Mouse (Mus musculus): ENCODE measurements around the gene Mpnd. TPM values are rescaled to one million over a fixed set of nuclear protein-coding genes. Genes with fewer than 3 reads are reported as not detected.

Mpnd gene
- total RNA-seq, 2 experiments from 2014 or later, result 59.7 to 60.5 TPM

DNA sequence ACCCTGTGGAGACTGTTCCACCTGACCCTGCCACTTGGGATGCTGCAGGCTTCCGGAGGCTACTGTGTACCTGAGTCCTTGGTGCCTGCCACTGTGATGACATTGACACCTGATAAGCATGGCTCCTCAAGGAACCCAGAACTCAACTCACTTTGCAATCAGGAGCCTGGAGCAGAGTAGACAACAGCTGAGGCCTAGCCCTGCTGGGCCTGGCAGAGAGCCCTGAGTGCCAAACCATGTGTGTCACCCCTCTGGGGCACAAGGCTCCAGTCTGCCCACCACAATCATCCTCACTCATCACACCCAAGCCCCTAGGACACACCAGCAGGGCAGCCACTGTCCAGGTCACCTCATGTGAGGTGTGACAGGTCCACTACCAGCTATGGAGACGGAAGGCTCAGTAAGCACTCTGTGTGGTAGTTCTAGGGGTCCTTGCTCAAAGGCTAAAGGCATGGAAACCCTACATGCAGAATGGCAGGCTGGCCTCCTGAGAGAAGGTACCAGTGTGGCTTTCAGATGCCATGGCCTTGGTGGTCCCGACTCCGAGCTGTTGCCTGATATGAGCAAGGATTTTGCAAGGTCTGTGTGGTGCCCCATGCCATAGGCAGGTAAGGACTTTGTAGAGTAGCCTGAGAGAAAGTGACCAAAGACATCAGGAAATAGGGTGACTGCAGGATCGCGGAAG, 15.0 kb downstream of the Mpnd start:
- no peak for DNase-seq

DNA sequence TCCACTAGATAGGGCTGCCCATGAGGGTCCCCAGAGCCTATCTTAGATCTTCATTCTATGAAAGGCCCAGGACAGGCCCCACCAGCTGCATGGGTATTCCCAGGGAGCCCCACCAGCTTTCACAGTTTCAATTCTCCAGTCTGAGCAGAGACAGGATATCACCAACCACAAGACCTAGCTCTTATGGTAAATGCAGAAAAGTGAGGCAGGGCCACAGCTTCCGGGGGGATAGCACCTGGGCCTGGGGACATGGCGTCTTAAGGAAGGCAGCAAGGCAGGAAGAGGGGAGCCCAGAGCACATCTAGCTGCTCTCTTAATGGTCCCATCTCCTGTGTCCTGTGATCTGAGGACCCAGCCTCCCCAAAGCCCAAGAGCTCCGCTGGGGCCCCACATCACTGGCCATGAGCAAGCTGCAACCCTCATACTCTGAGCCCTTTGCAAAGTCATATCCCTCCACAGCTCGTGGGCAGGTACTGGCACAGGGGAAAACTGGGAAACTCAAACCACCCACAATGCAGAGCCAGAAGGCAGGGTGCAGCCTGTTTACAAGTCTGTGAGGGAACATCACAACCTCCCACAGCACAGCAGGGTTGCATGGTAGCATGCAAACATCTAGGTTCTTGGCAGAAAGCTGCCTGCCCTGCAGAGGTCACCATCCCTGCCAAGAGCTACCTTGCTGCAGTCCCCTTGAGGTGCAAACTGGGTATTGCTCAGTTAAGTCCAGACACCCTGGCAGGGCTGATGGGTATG, 15.8 kb downstream of the Mpnd start:
- no peak for DNase-seq

DNA sequence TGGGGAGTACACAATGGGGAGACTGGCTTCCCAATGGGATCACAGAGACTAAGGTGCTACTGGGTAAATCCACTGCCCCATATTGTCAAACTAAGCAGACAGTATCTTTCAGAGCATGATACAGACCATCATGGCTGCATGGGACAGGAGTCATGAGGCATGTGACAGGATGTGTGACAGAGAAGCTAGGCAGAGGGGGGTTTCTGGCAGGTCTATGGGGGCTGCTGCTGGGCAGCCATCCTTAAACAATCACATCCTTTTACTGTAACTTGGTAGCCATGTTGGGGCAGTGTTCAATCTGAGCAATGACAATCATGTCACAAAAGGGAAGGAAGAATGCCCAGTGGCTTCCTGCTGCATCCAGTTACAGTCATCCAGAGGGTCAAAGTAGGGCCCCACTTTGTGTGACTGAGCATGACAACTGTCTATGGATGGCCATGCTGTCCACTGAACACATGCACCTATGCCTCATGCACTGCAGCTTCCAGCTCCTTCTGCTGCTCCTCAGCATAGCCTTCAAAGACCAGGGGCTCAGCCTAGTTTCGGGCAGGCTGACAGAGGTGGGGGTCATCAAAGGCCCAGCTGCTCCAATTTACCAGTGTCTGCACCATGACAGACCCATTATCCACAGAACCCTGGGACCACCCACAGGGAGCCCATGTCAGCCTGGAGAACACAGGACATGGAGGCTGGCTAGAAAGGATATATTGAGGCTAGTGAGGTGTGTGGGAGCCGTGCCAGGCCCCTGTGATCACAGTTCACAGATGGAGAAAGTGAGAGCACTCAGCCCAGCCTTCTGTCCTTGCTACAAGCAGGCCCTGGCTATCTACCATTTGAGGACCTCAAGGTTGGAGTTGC, 16.8 kb downstream of the Mpnd start:
- DNase-seq, result no peak

DNA sequence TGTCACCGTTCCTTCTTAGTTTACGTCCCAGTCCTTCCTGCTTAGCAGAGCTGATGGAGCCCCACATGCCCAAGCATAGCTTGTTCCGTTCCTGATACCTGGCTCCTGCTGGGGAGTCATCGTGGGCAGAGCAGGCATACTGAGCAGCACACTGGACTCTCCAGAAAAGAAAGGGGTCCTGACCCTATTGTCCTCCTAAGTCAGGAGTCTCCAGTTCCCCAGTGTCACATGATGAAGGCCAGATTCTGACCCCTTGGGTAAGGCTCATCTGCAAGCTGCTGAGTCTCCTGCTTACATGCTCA, 17.4 kb downstream of the Mpnd start:
- DNase-seq, result no peak

DNA sequence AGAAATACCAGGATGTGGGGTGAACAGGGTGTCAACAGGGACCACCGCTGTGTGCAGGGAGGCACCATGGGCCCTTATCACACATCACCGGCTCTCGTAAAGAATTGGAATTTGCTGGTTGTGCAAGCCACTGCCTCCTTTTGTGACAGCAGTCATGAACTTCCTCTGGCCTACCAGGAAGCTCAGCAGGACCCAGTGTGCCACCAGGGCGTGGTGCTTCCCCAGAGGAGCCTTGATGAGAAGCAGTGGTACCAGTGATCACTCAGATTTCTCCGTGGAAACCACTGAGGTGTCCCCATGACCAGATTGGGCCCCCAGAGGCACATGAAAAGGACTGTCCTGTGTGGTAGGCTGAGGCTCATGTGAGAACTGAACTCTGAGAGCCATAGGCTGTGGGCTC, 17.9 kb downstream of the Mpnd start:
- DNase-seq, result peak in 1 of 2 experiments; percentile 58

DNA sequence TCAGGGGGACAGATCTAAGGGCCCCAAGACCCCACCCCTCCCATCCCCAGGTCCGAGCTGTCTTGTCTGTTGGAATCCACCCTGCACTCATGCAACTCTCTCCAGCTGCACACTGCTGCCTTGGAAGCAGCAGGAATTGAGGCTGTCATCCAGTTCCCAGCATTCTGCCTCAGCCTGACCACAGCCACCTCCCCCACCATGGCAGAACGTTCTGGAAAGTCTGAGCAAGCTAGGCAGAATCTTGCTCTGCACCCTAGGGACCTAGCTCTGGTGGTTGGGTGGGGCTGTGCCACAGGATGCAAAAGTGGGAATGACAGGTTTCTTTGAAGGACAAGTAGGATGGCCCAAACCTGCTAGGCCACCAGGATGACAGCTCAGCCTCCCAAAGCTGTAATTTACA, 19.0 kb downstream of the Mpnd start:
- DNase-seq, result no peak

DNA sequence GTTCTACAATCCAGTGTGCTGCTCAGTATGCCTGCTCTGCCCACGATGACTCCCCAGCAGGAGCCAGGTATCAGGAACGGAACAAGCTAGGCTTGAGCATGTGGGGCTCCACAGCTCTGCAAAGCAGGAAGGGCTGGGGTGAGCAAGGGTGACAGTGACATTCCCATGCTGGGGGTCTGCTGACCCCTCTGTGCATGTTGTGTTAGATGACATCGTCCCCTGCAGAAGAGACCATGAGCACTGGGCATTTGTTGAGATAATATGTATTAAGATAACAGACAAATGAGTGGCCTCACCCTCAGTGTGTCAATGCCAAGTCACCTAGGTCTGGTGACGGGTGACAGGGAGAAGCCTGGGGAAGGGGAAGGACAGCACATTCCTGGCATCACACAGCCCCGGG, 19.4 kb downstream of the Mpnd start:
- no peak for DNase-seq

DNA sequence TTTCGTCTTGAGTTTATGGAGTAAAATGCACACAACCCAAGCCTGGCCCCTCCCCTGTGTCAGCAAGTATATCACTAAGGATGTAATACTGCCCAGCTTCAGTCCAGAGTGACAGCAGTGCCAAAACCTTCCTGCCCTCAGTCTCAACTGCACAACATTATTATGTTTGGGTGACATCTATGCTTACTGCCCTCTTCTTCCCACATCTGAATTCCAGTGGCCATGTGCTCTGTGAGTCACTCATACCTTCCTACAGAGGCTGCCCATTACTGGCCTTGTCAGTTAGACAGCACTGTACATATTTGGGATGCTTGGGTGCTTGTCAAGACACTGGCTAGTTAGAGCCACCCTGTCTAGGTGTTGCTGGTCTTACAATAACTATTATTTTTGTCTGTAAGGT, 20.8 kb downstream of the Mpnd start:
- DNase-seq, result peak in 1 of 2 experiments; percentile 17

DNA sequence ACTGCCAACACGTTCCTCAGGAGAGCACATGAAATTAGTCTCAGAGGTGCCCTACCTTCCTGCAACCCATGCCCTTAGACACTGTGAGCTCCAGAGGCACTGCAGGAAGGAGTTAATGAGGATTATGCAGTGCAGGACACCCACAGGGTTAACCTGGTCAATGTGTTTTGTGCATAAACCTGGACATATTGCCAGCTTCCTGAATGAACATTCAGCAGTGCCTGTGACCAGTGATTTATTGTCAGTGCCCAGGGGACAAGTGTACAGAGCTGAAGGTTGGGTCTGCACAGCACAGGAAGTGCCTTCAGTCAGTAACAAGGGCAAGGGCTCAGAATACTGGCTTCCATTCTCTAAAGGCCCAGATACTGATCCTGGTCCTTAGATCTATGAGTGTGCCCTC, 21.4 kb downstream of the Mpnd start:
- DNase-seq, result no peak

DNA sequence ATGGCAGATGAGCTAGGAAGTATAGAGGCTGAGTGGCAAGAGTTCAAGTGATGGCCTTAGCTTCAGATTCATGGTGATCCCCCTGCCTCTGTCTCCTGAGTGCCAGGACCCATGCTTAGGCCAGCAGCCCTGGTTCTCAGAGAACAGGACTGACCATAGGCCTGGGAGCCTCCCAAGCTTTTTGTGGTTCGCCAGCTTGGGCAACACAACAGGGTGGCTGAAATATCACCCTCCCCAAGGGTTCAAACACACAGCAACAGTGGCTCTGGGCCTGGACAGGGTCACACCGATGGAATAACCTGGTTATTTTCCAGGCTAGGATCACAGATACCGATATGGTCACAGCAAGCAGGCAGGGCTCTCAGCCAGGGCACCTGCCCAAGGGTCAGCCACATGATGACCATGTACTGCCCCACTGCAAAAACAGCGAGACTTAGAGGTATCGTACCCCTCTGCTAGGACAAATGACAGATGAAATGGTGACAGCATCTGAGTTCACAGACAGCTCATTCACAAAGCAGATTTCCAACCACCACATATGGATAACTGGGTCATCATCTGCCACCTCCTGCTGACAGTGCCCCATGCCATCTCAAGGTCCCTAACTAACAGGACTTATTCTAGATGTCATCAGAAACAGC, 22.4 kb downstream of the Mpnd start:
- peak in 1 of 2 experiments; percentile 36 for DNase-seq

DNA sequence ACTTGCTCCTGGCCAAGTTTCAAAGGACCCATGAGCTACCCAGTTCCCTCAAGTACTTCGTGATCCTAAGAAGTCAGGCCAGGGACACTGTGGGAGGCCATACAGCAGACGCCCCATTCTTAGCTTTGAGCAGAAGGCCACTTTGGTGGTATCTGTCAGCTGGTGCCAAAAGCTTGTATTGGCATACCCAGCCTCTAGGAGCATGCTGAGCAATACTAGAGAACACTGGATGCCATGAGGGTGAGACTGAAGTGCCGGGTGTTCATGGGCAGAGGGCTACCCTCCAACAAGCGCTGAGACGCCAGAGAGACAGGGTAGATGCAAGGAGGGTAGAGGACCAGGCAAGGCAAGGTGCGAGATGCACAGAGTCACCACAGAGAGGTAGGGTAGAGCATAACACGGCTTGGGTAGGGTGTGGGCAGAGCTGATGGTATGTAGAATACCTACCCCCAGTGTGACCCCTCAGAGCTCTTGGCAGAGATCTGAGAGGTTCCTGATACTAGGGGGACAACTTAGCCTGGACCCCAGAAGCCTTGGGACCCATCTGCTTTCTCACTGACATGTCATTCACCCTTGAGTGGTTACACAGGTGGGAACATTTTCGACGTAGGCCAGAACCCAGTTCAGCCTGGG, 24.8 kb downstream of the Mpnd start:
- DNase-seq, result peak in 1 of 2 experiments; percentile 5

DNA sequence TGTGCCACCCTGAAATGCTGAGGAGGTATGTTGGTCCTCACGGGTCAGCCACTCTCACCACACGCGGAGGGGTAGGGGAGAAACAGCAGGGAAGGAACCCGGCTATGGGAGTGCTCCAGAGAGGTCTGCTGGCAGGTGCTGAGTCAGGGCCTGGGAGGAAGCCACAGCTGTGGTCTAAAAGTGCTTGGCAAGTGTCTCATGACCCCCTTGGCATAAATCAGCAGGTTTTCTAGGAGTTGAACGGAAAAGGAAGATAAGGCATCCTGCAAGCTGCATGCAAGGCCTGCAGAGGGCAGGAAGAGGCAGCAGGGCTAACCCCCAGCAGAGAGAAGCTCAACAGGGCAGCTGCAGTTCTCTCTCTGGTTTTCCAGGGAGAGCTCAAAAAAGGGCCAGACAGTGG, 25.4 kb downstream of the Mpnd start:
- peak; percentile 47 to 78 for DNase-seq

DNA sequence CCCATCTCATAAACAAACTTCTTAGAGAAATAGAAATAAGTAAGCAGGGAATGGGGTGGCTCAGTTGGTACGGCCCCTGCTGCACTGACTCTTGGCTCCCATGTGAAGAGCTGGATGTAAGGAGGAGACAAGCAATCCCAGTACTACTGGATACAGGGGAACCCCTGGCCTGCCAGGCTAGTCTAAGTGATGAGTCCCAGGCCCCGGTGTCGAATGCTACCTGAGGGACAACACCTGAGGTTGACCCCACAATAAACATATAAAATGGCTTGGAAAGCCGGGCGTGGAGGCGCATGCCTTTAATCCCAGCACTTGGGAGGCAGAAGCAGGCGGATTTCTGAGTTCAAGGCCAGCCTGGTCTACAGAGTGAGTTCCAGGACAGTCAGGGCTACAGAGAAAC, 25.9 kb downstream of the Mpnd start:
- DNase-seq, result peak in 1 of 2 experiments; percentile 9

DNA sequence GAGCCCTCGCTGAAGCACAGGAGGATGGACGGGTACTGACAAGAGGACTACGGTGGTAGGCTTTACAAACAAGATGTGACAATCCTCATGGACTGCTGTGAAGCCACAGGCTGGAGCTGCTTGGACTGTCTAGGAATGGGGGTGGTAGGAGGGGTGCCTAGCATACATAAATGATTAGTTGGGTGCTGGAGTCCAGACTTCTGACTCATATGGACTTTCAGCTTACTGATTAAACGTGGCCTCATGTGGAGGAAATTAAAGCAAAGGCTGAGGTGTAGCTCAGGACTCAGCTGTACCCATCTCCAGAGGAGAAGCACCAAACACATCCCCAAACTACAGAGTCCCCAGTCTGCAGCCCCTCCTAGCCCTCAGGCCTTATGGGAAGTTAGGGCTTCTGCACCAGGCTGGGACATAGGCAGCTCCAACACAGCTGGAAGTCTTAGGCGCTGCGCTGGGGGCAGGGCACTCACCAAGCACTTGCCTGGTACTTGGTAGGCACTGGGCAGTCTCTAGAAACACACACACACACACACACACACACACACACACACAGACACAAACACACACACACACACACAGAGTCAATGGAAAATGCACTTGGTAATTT, 26.7 kb downstream of the Mpnd start:
- no peak for DNase-seq

DNA sequence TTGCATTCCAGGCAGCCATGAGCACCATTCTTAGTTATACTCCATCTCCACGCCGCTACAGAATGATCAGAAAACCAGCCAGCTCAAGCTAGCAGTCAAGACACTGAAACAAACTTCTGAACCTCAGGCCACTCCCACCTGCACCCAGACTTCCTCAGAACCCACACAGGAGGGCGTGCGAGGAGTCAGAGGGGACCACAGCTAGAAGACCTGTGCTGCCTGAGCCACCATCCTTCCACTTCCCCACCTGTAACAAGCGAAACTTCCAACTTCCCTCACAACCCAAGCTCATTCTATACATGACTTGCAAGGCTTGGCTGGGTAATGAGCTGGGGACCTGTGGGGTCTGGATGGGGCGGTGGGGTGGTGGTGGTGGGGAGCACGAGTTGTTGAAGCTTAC, 27.3 kb downstream of the Mpnd start:
- DNase-seq, result peak in 1 of 2 experiments; percentile 21

DNA sequence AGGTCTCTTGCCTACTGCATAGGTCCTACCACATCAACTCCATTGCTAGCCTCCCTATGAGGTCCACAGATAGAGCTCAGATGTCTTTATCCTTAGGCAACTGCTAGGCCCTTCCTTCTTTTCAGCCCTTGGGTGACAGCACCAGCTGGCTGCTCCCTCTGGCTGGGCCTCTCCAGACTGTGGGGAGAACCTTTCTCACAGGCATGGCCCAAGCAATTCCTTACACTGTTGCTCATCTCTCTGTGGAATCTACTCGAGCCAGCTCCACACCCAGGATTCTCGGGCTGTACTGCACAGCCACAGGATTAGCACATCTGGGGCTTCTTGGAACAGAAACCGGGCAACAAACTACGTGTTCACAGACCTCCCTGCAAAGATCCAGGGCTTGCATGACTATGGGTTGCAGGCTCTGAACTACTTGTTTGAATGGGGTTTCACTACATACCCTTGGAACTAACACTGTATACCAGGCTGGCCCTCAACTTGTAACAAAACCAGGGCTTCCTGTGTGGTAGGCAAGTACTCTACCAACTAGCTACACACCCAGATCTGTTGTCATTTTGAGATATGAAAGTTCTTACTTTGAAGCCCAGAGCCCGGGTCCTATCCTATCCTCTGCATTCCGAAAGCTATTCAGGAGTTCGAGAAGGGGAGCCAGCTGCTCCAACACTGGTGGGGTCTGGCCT, 28.7 kb downstream of the Mpnd start:
- DNase-seq, result peak; percentile 50 to 70

DNA sequence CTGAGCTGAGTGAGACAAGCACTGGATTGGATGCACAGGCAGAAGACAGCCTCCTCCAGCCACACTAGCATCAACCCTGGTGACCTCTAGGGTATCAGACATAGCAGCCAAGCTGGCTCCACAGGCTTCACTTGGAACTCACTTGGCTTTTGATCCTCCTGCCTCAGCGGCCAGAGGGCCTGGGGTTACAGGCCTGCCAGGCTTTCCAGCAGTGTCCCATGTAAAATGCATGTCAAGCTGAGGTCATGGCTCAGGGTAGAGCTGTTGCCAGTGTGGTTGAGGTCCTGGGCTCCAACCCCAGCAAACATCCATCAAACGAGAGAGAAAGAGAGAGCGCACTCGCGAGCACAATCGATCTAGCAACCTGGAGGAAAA, 29.2 kb downstream of the Mpnd start:
- peak in 1 of 2 experiments; percentile 17 for DNase-seq

DNA sequence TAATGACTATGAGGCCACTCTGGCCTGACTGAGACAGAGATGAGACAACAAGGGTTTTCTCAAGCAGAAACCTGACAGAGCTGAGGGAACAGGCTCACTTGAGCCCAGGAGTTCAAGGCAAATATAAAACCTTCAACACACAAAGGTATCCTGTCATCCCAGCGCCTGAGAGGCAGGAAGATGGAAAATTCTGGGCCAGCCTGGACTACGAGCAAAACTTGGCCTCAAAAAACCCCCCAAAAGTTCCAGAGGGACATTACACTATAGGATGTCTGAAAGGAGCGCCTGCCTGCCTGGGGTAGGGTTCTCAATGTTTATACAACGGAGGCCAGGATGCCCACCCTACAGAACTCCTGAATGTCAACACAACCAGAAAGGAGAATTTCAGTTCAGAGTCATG, 29.7 kb downstream of the Mpnd start:
- DNase-seq, result peak in 1 of 2 experiments; percentile 12

DNA sequence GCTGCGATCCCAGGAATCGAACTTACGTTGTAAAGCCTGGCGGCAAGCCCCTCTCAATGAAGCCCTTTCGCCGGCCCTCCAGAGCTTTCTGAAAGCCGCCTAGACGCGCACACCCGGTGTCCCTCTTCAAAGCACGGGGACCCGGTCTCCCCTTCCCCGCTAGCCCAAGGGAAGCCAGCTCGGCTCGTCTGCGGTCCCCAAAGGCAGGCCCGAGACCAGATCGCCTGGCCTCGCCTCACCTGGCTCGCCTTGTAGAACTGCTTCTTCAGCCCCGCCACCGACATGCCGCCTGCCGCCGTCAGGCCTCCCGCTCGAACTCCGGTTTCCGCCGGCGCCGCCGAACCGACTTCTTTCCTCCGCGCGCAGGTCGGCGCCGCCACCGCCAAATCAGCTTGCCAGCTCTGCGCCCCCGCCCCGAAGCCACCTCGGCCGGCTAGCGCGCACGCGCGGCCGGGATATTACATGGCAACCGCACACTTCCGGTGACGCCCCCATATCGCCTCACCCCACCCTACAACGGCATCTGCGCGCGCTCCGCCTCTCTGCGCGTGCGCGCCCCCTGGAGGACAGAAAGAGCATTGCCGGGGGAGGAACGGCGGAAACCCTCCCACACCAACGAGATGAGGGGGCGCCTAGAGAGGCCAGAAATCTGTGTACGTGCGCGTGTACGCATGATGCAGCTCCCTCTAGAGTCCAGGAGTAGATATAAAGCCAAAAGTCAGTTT, 30.8 kb downstream of the Mpnd start, which contains the start of gene Sh3gl1:
Sh3gl1 (minus strand) TSS at position 460 of the 725 bp plus-strand sequence.
- DNase-seq, result peak; percentile 99

DNA sequence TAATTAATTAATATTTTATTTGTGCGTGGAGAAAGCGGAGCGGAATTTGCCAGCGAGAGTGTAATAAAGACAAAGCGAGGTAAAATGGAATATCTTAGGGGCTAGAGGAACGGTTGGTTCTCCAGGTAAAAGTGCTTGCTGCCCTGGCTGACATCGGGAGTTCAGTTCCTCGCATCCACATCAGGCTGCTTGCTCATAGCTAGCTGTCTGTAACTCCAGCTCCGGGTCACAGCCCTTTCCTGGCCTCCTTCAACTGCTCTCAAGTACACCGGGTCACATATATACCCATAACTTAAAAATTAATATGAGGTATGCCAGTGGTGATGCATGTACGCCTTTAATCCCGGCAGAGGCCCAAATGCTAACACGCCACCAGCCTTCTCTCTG, 31.4 kb downstream of the Mpnd start:
- DNase-seq, result no peak

Data from heart, adult 18-20 months (tissue).